Comparison of ENCODE assay signal across 14 mouse cellular contexts in genomic region chr3:51268434-51268833, GRCm38 (mm10). TPM values are rescaled to one million over a fixed set of nuclear protein-coding genes. Genes with fewer than 3 reads are reported as not detected.
DNase-seq lines count a peak whose midpoint lies in the region; ATAC-seq lines count a peak whose summit lies in the region.
"Had no signal": no experiment of that assay in that cellular context is flagged by ENCODE, and none has a peak within 500 bp of the region (broad histone marks: within the 10 kb centered on the region; RNA-seq: fewer than 3 reads in every experiment).

No protein-coding gene starts in this region.

- no peaks in the 10 kb centered on the region for H3K4me1 ChIP-seq in forebrain, embryonic 10.5 days
- no peaks in the 10 kb centered on the region for H3K4me1 ChIP-seq in forebrain, embryonic 15.5 days
- H3K4me1 ChIP-seq: hindbrain, embryonic 15.5 days had no signal

- peaks cover 38% of the 10 kb centered on the region for H3K36me3 ChIP-seq in forebrain, embryonic 10.5 days (replicated peaks)
- H3K36me3 ChIP-seq in forebrain, embryonic 15.5 days, result peaks cover 26% of the 10 kb centered on the region

- WGBS in forebrain, embryonic 10.5 days, result 91% methylated on average over 12 of the region's 12 CpGs
- 89% methylated on average over 12 of the region's 12 CpGs for WGBS in forebrain, embryonic 15.5 days

- ATAC-seq in forebrain, embryonic 15.5 days (replicated peaks), result no peak
- ATAC-seq: liver, embryonic 12.5 days had no signal

- no peaks in the 10 kb centered on the region for H3K27me3 ChIP-seq in forebrain, embryonic 10.5 days (ENCODE audit: poor library complexity, severe bottlenecking)
- H3K27me3 ChIP-seq in forebrain, embryonic 15.5 days, result no peaks in the 10 kb centered on the region
- H3K27me3 ChIP-seq: hindbrain, embryonic 15.5 days; kidney, embryonic 15.5 days; liver, embryonic 12.5 days had no signal

- intact Hi-C loops in heart, postnatal 10 days (cut with DNase I), result no loop called here

- H3K9me3 ChIP-seq in forebrain, embryonic 10.5 days, result no peaks in the 10 kb centered on the region
- no peaks in the 10 kb centered on the region for H3K9me3 ChIP-seq in forebrain, embryonic 15.5 days
- H3K9me3 ChIP-seq: hindbrain, embryonic 15.5 days; kidney, embryonic 15.5 days; liver, embryonic 12.5 days had no signal

- no peak overlapping the region for H3K9ac ChIP-seq in forebrain, embryonic 15.5 days (replicated peaks)
- H3K9ac ChIP-seq: hindbrain, embryonic 15.5 days; kidney, embryonic 15.5 days; liver, embryonic 12.5 days had no signal

- H3K4me2 ChIP-seq in forebrain, embryonic 15.5 days (replicated peaks), result no peak overlapping the region
- H3K4me2 ChIP-seq: hindbrain, embryonic 15.5 days; kidney, embryonic 15.5 days; liver, embryonic 12.5 days; midbrain, embryonic 11.5 days had no signal

- H3K4me3 ChIP-seq in forebrain, embryonic 10.5 days, result no peak overlapping the region
- H3K4me3 ChIP-seq in forebrain, embryonic 15.5 days, result no peak overlapping the region
- H3K4me3 ChIP-seq: hindbrain, embryonic 15.5 days; kidney, embryonic 15.5 days; liver, embryonic 12.5 days had no signal

- DNase-seq in forebrain, embryonic 10.5 days (ENCODE audit: extremely low spot score, low spot score), result peak; percentile 7
- peak; percentile 8 for DNase-seq in lung, postnatal 25 days (ENCODE audit: low spot score)
- DNase-seq in lung, postnatal 4 days, result no peak
- peak; percentile 64 to 78 for DNase-seq in heart, postnatal 10 days
- DNase-seq in cerebellum, adult 11-12 months, result no peak
- DNase-seq in embryo, embryonic 10.5 days (ENCODE audit: low spot score), result no peak
- no peak for DNase-seq in frontal cortex, adult 2 months (ENCODE audit: extremely low spot score in 1 of 2, low spot score in 1 of 2)
- DNase-seq: cerebellum, adult 2 months; thymus, postnatal 36 days had no signal

- H3K27ac ChIP-seq in forebrain, embryonic 10.5 days, result no peak overlapping the region
- H3K27ac ChIP-seq in forebrain, embryonic 15.5 days (replicated peaks), result no peak overlapping the region
- H3K27ac ChIP-seq: hindbrain, embryonic 15.5 days; kidney, embryonic 15.5 days; liver, embryonic 12.5 days had no signal

RNA-seq across cellular contexts. Expression of gene Noct, which starts 44.2 kb away (rescaled TPM):
- 11.2 and 11.3 TPM in 2 replicates for polyA plus RNA-seq in forebrain, embryonic 10.5 days (2016; fragmentation: Nextera tagmentation; extraction: Ambion mirVana)
- 22.5 and 24.5 TPM in 2 replicates for polyA plus RNA-seq in forebrain, embryonic 15.5 days (2015; fragmentation: Nextera tagmentation; extraction: Ambion mirVana)
- total RNA-seq in heart, postnatal 10 days (2021), result 10 to 100 TPM; 28.9 to 75.4 TPM
- 36.2 and 40.8 TPM in 2 replicates for polyA plus RNA-seq in frontal cortex, adult 2 months (2012; rRNA removed)

Comparison
In these comparisons a context has a peak if more than half of its experiments do, and no peak if none do; other contexts are left out.
1. DNase-seq: peak in forebrain, embryonic 10.5 days (single experiment), lung, postnatal 25 days (single experiment) and heart, postnatal 10 days (2 of 2); none in lung, postnatal 4 days (0 of 2), cerebellum, adult 11-12 months (single experiment), embryo, embryonic 10.5 days (single experiment) and frontal cortex, adult 2 months (0 of 2).